Mouse (Mus musculus) heart, adult 2 months (tissue): Measurements from ENCODE around the gene Smim14.

Experiments
- CTCF ChIP-seq: fragments of 200-600 bp; IDR thresholded peaks from 2 replicates; pipeline ENCODE4 v1.8.1; 2022; ENCODE audit warnings: antibody characterized with exemption, mild to moderate bottlenecking, moderate library complexity
- POLR2A ChIP-seq: fragments of 200-500 bp; IDR thresholded peaks from 2 replicates; pipeline ENCODE4 v1.6.1; 2011; ENCODE audit warnings: mild to moderate bottlenecking, low read depth, low read length, control low read depth; ENCODE audit not compliant: insufficient read depth

GRCm38 (mm10) chr5:65521803-65522202 lies 15.2 kb downstream of the Smim14 start:
- peak; percentile 28 for TF ChIP-seq CTCF
- TF ChIP-seq POLR2A: no peak
